Mouse (Mus musculus) lung, adult 2 months (tissue): ENCODE measurements around the gene Kdm5b.

Experiments used
- CTCF ChIP-seq: fragments of 200-500 bp; IDR thresholded peaks from 2 replicates; pipeline ENCODE4 v1.5.1; 2011; ENCODE audit warnings: mild to moderate bottlenecking, low read length, control low read depth; ENCODE audit not compliant: insufficient read depth
- POLR2A ChIP-seq: fragments of 200-500 bp; IDR thresholded peaks from 2 replicates; pipeline ENCODE4 v1.6.1; 2011; ENCODE audit warnings: low read depth, mild to moderate bottlenecking, control low read depth, low read length, borderline replicate concordance; ENCODE audit errors: extremely low read depth

DNA sequence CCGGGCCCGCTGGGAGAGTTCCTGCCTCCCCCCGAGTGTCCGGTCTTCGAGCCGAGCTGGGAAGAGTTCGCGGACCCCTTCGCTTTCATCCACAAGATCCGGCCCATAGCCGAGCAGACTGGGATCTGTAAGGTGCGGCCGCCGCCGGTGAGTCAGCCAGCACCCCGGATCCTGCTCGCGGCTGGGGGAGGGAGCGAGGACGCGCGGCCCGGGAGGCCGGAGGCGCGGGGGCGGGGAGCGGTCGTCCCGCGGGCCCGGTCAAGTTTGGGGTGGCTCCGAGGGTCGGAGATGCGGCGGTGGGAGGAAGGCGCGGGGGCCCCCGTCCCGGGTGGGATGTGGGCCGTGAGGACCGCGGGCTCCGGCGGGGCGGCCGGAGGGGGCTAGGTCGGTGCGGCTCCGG, 425 bp downstream of the Kdm5b start:
- TF ChIP-seq POLR2A (no peak), CTCF (no peak)
